Mouse (Mus musculus): ENCODE measurements around the gene Gm12789. TPM values are rescaled to one million over a fixed set of nuclear protein-coding genes. Genes with fewer than 3 reads are reported as not detected.
A peak's percentile ranks its signal among the peaks of the same experiment; 100 is the strongest.
"Not testable (repeated sequence)": the region's sequence is repeated elsewhere in the genome, so short reads cannot be mapped to it uniquely, and the experiment has no call there.

Gene Gm12789
- total RNA-seq (2022): not detected

- DNase-seq (ENCODE audit: low spot score): not testable (repeated sequence)
These were observed at the start of gene Gm12789 for GRCm38 (mm10) chr4:101986326-101986725. TSS of gene Gm12789 (plus strand) at chr4:101986626.

GRCm38 (mm10) chr4:101940107-101940506 lies 46.3 kb upstream of the Gm12789 start, which contains the start of gene Gm12794:
TSS of gene Gm12794 (plus strand) at chr4:101940407.
- not testable (repeated sequence) for DNase-seq (ENCODE audit: low spot score)

GRCm38 (mm10) chr4:101980949-101981348 lies 5.5 kb upstream of the Gm12789 start, which contains the start of gene Gm12790:
TSS of gene Gm12790 (minus strand) at chr4:101981049.
- not testable (repeated sequence) for DNase-seq (ENCODE audit: low spot score)

GRCm38 (mm10) chr4:101985678-101986077 lies 748 bp upstream of the Gm12789 start:
- DNase-seq (ENCODE audit: low spot score): no peak

- DNase-seq (ENCODE audit: low spot score): no peak
These were observed 11.0 kb downstream of the Gm12789 start for GRCm38 (mm10) chr4:101997426-101997825.

- DNase-seq (ENCODE audit: low spot score): peak; percentile 47
These were observed 12.0 kb downstream of the Gm12789 start for GRCm38 (mm10) chr4:101998267-101998922.

GRCm38 (mm10) chr4:102026619-102027018 lies 40.2 kb downstream of the Gm12789 start:
- DNase-seq (ENCODE audit: low spot score): no peak

Other genes with a start within 250 kb of the Gm12789 start
- not detected for gene B020004J07Rik, start 142.6 kb upstream of the Gm12789 start, total RNA-seq (2022)
- not detected for gene C130073F10Rik, start 92.8 kb upstream of the Gm12789 start, total RNA-seq (2022)
- gene Gm12800, start 77.5 kb upstream of the Gm12789 start, total RNA-seq (2022): not detected
- gene Gm12794, start 46.2 kb upstream of the Gm12789 start, total RNA-seq (2022): not detected
- gene Gm12790, start 5.6 kb upstream of the Gm12789 start, total RNA-seq (2022): not detected
- gene Pde4b, start 100.9 kb downstream of the Gm12789 start, total RNA-seq (2022): 10 to 100 TPM; 19.7 to 32.0 (median 21.1) TPM